Mouse (Mus musculus): ENCODE data around the gene Dcbld2.

DNA sequence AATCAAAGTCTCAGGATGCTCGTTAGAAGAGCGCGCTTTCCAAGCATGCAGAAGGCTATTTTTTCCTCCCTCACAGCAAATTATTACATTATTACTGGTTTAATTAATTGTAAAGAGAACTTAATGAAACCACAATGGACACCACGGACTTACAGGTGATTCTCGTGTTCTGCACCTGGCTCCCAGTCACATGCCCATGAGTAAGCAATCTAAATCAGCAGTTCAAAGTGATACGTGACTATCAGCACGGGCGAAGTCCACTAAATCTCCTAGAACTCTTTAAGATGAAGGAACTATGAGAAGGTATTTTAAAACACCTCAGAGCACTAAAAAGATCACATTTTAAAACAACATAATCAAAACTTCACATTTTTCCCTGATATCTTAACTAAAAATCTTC lies 61.8 kb downstream of the Dcbld2 start:
- TF ChIP-seq POLR2A (IDR thresholded peaks at IDR 0.05; ENCODE audit: extremely low read depth, insufficient read depth, low read length) (no peak), CTCF (IDR thresholded peaks at IDR 0.05; ENCODE audit: low read depth, low read length) (no peak)

Measured in liver, adult 2 months (tissue).